Mouse (Mus musculus): ENCODE measurements at regions not wholly inside any gene's neighbourhood (a gene's known extent, or its start where the extent isn't known, plus 50 kb on each side); places are given as distances from the start of the nearest gene placed in this dataset.

GRCm38 (mm10) chr10:17470880-17471279 is 252.1 kb upstream of the Cited2 start:
- H3K4me1 ChIP-seq (ENCODE audit: control insufficient read depth in 2 of 2, insufficient read depth in 2 of 2, low read length in 2 of 2) = peaks cover 3 to 4% of the 10 kb centered on the region in 2 experiments; a peak in 2 of 4 replicates
- H3K27ac ChIP-seq (replicated peaks in 1 of 2; ENCODE audit: control insufficient read depth in 1 of 2, insufficient read depth in 1 of 2, low read depth in 2 of 2, low read length in 2 of 2) = no peak overlapping the region
- no peak overlapping the region for H3K4me3 ChIP-seq (ENCODE audit: control insufficient read depth in 1 of 2, insufficient read depth in 1 of 2, low read depth in 1 of 2, low read length in 2 of 2)
- H3K27me3 ChIP-seq (ENCODE audit: control insufficient read depth, insufficient read depth, low read length) = no peaks in the 10 kb centered on the region
- H3K9me3 ChIP-seq (ENCODE audit: control insufficient read depth, low read length) = no peaks in the 10 kb centered on the region
- no peak overlapping the region for H3K9ac ChIP-seq (ENCODE audit: low read length)
- no peak overlapping the region for H3K4me2 ChIP-seq (ENCODE audit: low read length)
- 78% methylated on average over 4 of the region's 4 CpGs for WGBS
- no peaks in the 10 kb centered on the region for H3K36me3 ChIP-seq (ENCODE audit: control insufficient read depth, insufficient read depth, low read length)
- no peak for ATAC-seq (ENCODE audit: insufficient number of reproducible peaks, insufficient read depth, low FRiP score, low read depth)

GRCm38 (mm10) chr10:17472536-17472935 is 250.5 kb upstream of the Cited2 start:
- ATAC-seq (ENCODE audit: insufficient number of reproducible peaks, insufficient read depth, low FRiP score, low read depth) = no peak
- 18% methylated on average over 5 of the region's 5 CpGs for WGBS
- no peak overlapping the region for H3K9ac ChIP-seq (ENCODE audit: low read length)

DNA sequence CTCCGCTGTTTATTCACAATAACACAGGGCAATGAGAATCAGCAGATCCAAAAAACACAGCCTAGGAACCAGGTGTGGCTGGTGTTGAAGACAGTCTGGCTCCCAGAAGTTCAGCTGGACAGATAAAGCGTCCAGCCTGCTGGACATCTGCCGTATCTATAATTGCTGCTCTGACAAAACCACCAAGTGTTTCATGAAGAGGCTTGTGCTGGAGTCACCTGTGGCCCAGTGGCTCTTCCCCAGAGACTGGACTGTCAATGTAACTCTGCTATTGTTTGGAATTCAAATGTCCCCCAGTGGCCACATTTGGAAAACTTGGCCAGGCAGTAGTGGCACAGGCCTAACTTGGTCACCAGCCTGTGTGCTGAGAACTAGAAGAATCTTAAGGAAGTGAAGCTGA is 247.0 kb upstream of the Cited2 start:
- H3K9ac ChIP-seq (ENCODE audit: low read length) = no peak overlapping the region
- peaks cover 3 to 4% of the 10 kb centered on the region in 2 experiments; a peak in 3 of 4 replicates for H3K4me1 ChIP-seq (ENCODE audit: control insufficient read depth in 2 of 2, insufficient read depth in 2 of 2, low read length in 2 of 2)
- ATAC-seq (ENCODE audit: insufficient number of reproducible peaks, insufficient read depth, low FRiP score, low read depth) = no peak
- no peak overlapping the region for H3K4me2 ChIP-seq (ENCODE audit: low read length)
- H3K27me3 ChIP-seq (ENCODE audit: control insufficient read depth, insufficient read depth, low read length) = no peaks in the 10 kb centered on the region
- H3K9me3 ChIP-seq (ENCODE audit: control insufficient read depth, low read length) = no peaks in the 10 kb centered on the region
- no peaks in the 10 kb centered on the region for H3K36me3 ChIP-seq (ENCODE audit: control insufficient read depth, insufficient read depth, low read length)
- H3K4me3 ChIP-seq (ENCODE audit: control insufficient read depth in 1 of 2, insufficient read depth in 1 of 2, low read depth in 1 of 2, low read length in 2 of 2) = no peak overlapping the region
- H3K27ac ChIP-seq (replicated peaks in 1 of 2; ENCODE audit: control insufficient read depth in 1 of 2, insufficient read depth in 1 of 2, low read depth in 2 of 2, low read length in 2 of 2) = no peak overlapping the region
- 84% methylated on average over 3 of the region's 3 CpGs for WGBS

More at GRCm38 (mm10) chr10:17472536-17472935, 250.5 kb upstream of the Cited2 start:
- Histone ChIP-seq H3K4me2 (ENCODE audit: low read length) (peak overlapping the region; percentile 9; the same call in 1 of the 2 replicates), H3K9me3 (ENCODE audit: control insufficient read depth, low read length) (no peaks in the 10 kb centered on the region), H3K27ac (replicated peaks in 1 of 2; ENCODE audit: control insufficient read depth in 1 of 2, insufficient read depth in 1 of 2, low read depth in 2 of 2, low read length in 2 of 2) (0 out of 4 replicates have a peak overlapping the region, but pooled peaks of 1 of the 2 experiments have one; percentile 3), H3K4me3 (ENCODE audit: control insufficient read depth in 1 of 2, insufficient read depth in 1 of 2, low read depth in 1 of 2, low read length in 2 of 2) (no peak overlapping the region), H3K36me3 (ENCODE audit: control insufficient read depth, insufficient read depth, low read length) (no peaks in the 10 kb centered on the region), H3K27me3 (ENCODE audit: control insufficient read depth, insufficient read depth, low read length) (no peaks in the 10 kb centered on the region), H3K4me1 (ENCODE audit: control insufficient read depth in 2 of 2, insufficient read depth in 2 of 2, low read length in 2 of 2) (peaks cover 3 to 4% of the 10 kb centered on the region in 2 experiments; a peak in 2 of 4 replicates)

GRCm38 (mm10) chr10:17476720-17477119 is 246.3 kb upstream of the Cited2 start:
- ATAC-seq (ENCODE audit: insufficient number of reproducible peaks, insufficient read depth, low FRiP score, low read depth) = no peak
- Histone ChIP-seq H3K27me3 (ENCODE audit: control insufficient read depth, insufficient read depth, low read length) (no peaks in the 10 kb centered on the region), H3K4me2 (ENCODE audit: low read length) (no peak overlapping the region), H3K36me3 (ENCODE audit: control insufficient read depth, insufficient read depth, low read length) (no peaks in the 10 kb centered on the region), H3K4me1 (ENCODE audit: control insufficient read depth in 2 of 2, insufficient read depth in 2 of 2, low read length in 2 of 2) (peaks cover 3 to 4% of the 10 kb centered on the region in 2 experiments; a peak in 3 of 4 replicates), H3K9me3 (ENCODE audit: control insufficient read depth, low read length) (no peaks in the 10 kb centered on the region), H3K4me3 (ENCODE audit: control insufficient read depth in 1 of 2, insufficient read depth in 1 of 2, low read depth in 1 of 2, low read length in 2 of 2) (no peak overlapping the region), H3K9ac (ENCODE audit: low read length) (no peak overlapping the region), H3K27ac (replicated peaks in 1 of 2; ENCODE audit: control insufficient read depth in 1 of 2, insufficient read depth in 1 of 2, low read depth in 2 of 2, low read length in 2 of 2) (no peak overlapping the region)
- WGBS = 47% methylated on average over 6 of the region's 6 CpGs

- Histone ChIP-seq H3K4me1 (ENCODE audit: control insufficient read depth in 2 of 2, insufficient read depth in 2 of 2, low read length in 2 of 2) (peaks cover 0 to 8% of the 10 kb centered on the region in 2 experiments; a peak in 3 of 4 replicates), H3K36me3 (ENCODE audit: control insufficient read depth, insufficient read depth, low read length) (no peaks in the 10 kb centered on the region), H3K27me3 (ENCODE audit: control insufficient read depth, insufficient read depth, low read length) (no peaks in the 10 kb centered on the region), H3K9ac (ENCODE audit: low read length) (no peak overlapping the region), H3K9me3 (ENCODE audit: control insufficient read depth, low read length) (no peaks in the 10 kb centered on the region), H3K4me3 (ENCODE audit: control insufficient read depth in 1 of 2, insufficient read depth in 1 of 2, low read depth in 1 of 2, low read length in 2 of 2) (no peak overlapping the region), H3K4me2 (ENCODE audit: low read length) (no peak overlapping the region), H3K27ac (replicated peaks in 1 of 2; ENCODE audit: control insufficient read depth in 1 of 2, insufficient read depth in 1 of 2, low read depth in 2 of 2, low read length in 2 of 2) (no peak overlapping the region)
- 40% methylated on average over 8 of the region's 8 CpGs for WGBS
- no peak for ATAC-seq (ENCODE audit: insufficient number of reproducible peaks, insufficient read depth, low FRiP score, low read depth)
Measured at GRCm38 (mm10) chr10:17478761-17479632, 244.0 kb upstream of the Cited2 start.

GRCm38 (mm10) chr10:17482751-17483150 is 240.3 kb upstream of the Cited2 start:
- Histone ChIP-seq H3K4me2 (ENCODE audit: low read length) (no peak overlapping the region), H3K36me3 (ENCODE audit: control insufficient read depth, insufficient read depth, low read length) (no peaks in the 10 kb centered on the region), H3K27ac (replicated peaks in 1 of 2; ENCODE audit: control insufficient read depth in 1 of 2, insufficient read depth in 1 of 2, low read depth in 2 of 2, low read length in 2 of 2) (no peak overlapping the region), H3K9me3 (ENCODE audit: control insufficient read depth, low read length) (no peaks in the 10 kb centered on the region), H3K4me3 (ENCODE audit: control insufficient read depth in 1 of 2, insufficient read depth in 1 of 2, low read depth in 1 of 2, low read length in 2 of 2) (no peak overlapping the region), H3K27me3 (ENCODE audit: control insufficient read depth, insufficient read depth, low read length) (no peaks in the 10 kb centered on the region), H3K4me1 (ENCODE audit: control insufficient read depth in 2 of 2, insufficient read depth in 2 of 2, low read length in 2 of 2) (peaks cover 0 to 8% of the 10 kb centered on the region in 2 experiments; a peak in 3 of 4 replicates), H3K9ac (ENCODE audit: low read length) (no peak overlapping the region)
- ATAC-seq (ENCODE audit: insufficient number of reproducible peaks, insufficient read depth, low FRiP score, low read depth) = no peak
- WGBS = 33% methylated on average over 4 of the region's 4 CpGs

DNA sequence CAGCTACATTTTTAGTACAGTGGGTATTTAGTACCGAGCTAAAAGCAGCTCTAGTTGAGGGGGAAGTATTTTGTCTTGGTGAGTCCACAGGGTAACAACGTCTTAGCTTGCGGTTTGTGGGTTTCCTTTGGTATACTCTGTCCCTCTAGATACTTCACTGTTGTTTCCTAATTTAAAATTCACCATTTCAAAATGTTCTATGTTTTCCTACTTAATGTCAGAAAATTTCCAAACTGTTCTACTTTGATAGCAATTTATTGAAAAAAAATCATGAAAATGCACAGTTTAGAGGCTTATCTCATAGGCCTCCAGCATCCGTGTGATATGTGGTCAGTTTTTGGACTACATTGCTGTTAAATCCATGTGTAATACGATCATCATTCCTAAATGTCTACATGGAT is 238.0 kb upstream of the Cited2 start:
- H3K9ac ChIP-seq (ENCODE audit: low read length) = no peak overlapping the region
- no peak overlapping the region for H3K4me3 ChIP-seq (ENCODE audit: control insufficient read depth in 1 of 2, insufficient read depth in 1 of 2, low read depth in 1 of 2, low read length in 2 of 2)
- H3K36me3 ChIP-seq (ENCODE audit: control insufficient read depth, insufficient read depth, low read length) = no peaks in the 10 kb centered on the region
- no peaks in the 10 kb centered on the region for H3K27me3 ChIP-seq (ENCODE audit: control insufficient read depth, insufficient read depth, low read length)
- no peak overlapping the region for H3K27ac ChIP-seq (replicated peaks in 1 of 2; ENCODE audit: control insufficient read depth in 1 of 2, insufficient read depth in 1 of 2, low read depth in 2 of 2, low read length in 2 of 2)
- peaks cover 0 to 8% of the 10 kb centered on the region in 2 experiments; a peak in 3 of 4 replicates for H3K4me1 ChIP-seq (ENCODE audit: control insufficient read depth in 2 of 2, insufficient read depth in 2 of 2, low read length in 2 of 2)
- ATAC-seq (ENCODE audit: insufficient number of reproducible peaks, insufficient read depth, low FRiP score, low read depth) = no peak
- H3K4me2 ChIP-seq (ENCODE audit: low read length) = no peak overlapping the region
- 72% methylated on average over 5 of the region's 5 CpGs for WGBS
- H3K9me3 ChIP-seq (ENCODE audit: control insufficient read depth, low read length) = no peaks in the 10 kb centered on the region

Data from heart, embryonic 14.5 days (tissue).